Mouse (Mus musculus): ENCODE measurements around the gene Olfr1555-ps1. TPM values are rescaled to one million over a fixed set of nuclear protein-coding genes. Genes with fewer than 3 reads are reported as not detected.

Olfr1555-ps1 gene
- polyA plus RNA-seq, 1 experiment from 2014 or later = not detected

Other genes with a start within 250 kb of the Olfr1555-ps1 start
- gene Osbp, start 204.2 kb downstream of the Olfr1555-ps1 start, polyA plus RNA-seq (2015; fragmentation: Nextera tagmentation; extraction: Ambion mirVana) = 3.4 and 3.8 TPM in 2 replicates
- not detected in 2 replicates for gene Olfr1423, start 128.8 kb downstream of the Olfr1555-ps1 start, polyA plus RNA-seq (2015; fragmentation: Nextera tagmentation; extraction: Ambion mirVana)
- not detected in 2 replicates for gene Olfr1424, start 107.4 kb downstream of the Olfr1555-ps1 start, polyA plus RNA-seq (2015; fragmentation: Nextera tagmentation; extraction: Ambion mirVana)
- gene Olfr1425, start 92.4 kb downstream of the Olfr1555-ps1 start, polyA plus RNA-seq (2015; fragmentation: Nextera tagmentation; extraction: Ambion mirVana) = not detected in 2 replicates
- not detected in 2 replicates for gene Olfr1426, start 78.1 kb downstream of the Olfr1555-ps1 start, polyA plus RNA-seq (2015; fragmentation: Nextera tagmentation; extraction: Ambion mirVana)
- gene Olfr1427, start 66.8 kb downstream of the Olfr1555-ps1 start, polyA plus RNA-seq (2015; fragmentation: Nextera tagmentation; extraction: Ambion mirVana) = not detected in 2 replicates
- gene Olfr1428, start 54.2 kb downstream of the Olfr1555-ps1 start, polyA plus RNA-seq (2015; fragmentation: Nextera tagmentation; extraction: Ambion mirVana) = not detected in 2 replicates
- not detected in 2 replicates for gene Olfr76, start 46.9 kb downstream of the Olfr1555-ps1 start, polyA plus RNA-seq (2015; fragmentation: Nextera tagmentation; extraction: Ambion mirVana)
- not detected in 2 replicates for gene Olfr1431, start 30.5 kb upstream of the Olfr1555-ps1 start, polyA plus RNA-seq (2015; fragmentation: Nextera tagmentation; extraction: Ambion mirVana)
- gene Olfr1432, start 62.5 kb upstream of the Olfr1555-ps1 start, polyA plus RNA-seq (2015; fragmentation: Nextera tagmentation; extraction: Ambion mirVana) = not detected in 2 replicates
- gene Olfr262, start 71.5 kb upstream of the Olfr1555-ps1 start, polyA plus RNA-seq (2015; fragmentation: Nextera tagmentation; extraction: Ambion mirVana) = not detected in 2 replicates
- not detected in 2 replicates for gene Olfr235, start 90.9 kb upstream of the Olfr1555-ps1 start, polyA plus RNA-seq (2015; fragmentation: Nextera tagmentation; extraction: Ambion mirVana)
- not detected in 2 replicates for gene Olfr1434, start 109.7 kb upstream of the Olfr1555-ps1 start, polyA plus RNA-seq (2015; fragmentation: Nextera tagmentation; extraction: Ambion mirVana)
- not detected in 2 replicates for gene Olfr1436, start 129.0 kb upstream of the Olfr1555-ps1 start, polyA plus RNA-seq (2015; fragmentation: Nextera tagmentation; extraction: Ambion mirVana)
- gene Olfr1437, start 155.0 kb upstream of the Olfr1555-ps1 start, polyA plus RNA-seq (2015; fragmentation: Nextera tagmentation; extraction: Ambion mirVana) = not detected in 2 replicates
- not detected in 2 replicates for gene Olfr1438-ps1, start 165.8 kb upstream of the Olfr1555-ps1 start, polyA plus RNA-seq (2015; fragmentation: Nextera tagmentation; extraction: Ambion mirVana)
- not detected in 2 replicates for gene Olfr1440, start 217.2 kb upstream of the Olfr1555-ps1 start, polyA plus RNA-seq (2015; fragmentation: Nextera tagmentation; extraction: Ambion mirVana)
- gene Olfr1441, start 247.3 kb upstream of the Olfr1555-ps1 start, polyA plus RNA-seq (2015; fragmentation: Nextera tagmentation; extraction: Ambion mirVana) = not detected in 2 replicates

All from neural tube, embryonic 15.5 days (tissue).